Mouse (Mus musculus): ENCODE results near the gene Kcnn3. TPM values are rescaled to one million over a fixed set of nuclear protein-coding genes. Genes with fewer than 3 reads are reported as not detected.

Kcnn3 gene
- polyA plus RNA-seq, 1 experiment from 2014 or later, result 4.5 TPM

Other genes starting within 250 kb of the Kcnn3 start
- 74.4 and 75.3 TPM in 2 replicates for gene Slc50a1, start 249.6 kb upstream of the Kcnn3 start, polyA plus RNA-seq (2015; fragmentation: Nextera tagmentation; extraction: Ambion mirVana)
- gene Efna1, start 239.0 kb upstream of the Kcnn3 start, polyA plus RNA-seq (2015; fragmentation: Nextera tagmentation; extraction: Ambion mirVana), result 41.4 and 46.1 TPM in 2 replicates
- 9.5 and 9.6 TPM in 2 replicates for gene Efna3, start 197.2 kb upstream of the Kcnn3 start, polyA plus RNA-seq (2015; fragmentation: Nextera tagmentation; extraction: Ambion mirVana)
- 17.9 and 19.4 TPM in 2 replicates for gene Efna4, start 182.1 kb upstream of the Kcnn3 start, polyA plus RNA-seq (2015; fragmentation: Nextera tagmentation; extraction: Ambion mirVana)
- 44.7 and 53.2 TPM in 2 replicates for gene Adam15, start 170.2 kb upstream of the Kcnn3 start, polyA plus RNA-seq (2015; fragmentation: Nextera tagmentation; extraction: Ambion mirVana)
- 0.30 and 0.67 TPM in 2 replicates for gene Dcst2, start 158.2 kb upstream of the Kcnn3 start, polyA plus RNA-seq (2015; fragmentation: Nextera tagmentation; extraction: Ambion mirVana)
- gene Dcst1, start 154.9 kb upstream of the Kcnn3 start, polyA plus RNA-seq (2015; fragmentation: Nextera tagmentation; extraction: Ambion mirVana), result 0.30 and 0.52 TPM in 2 replicates
- gene Zbtb7b, start 125.4 kb upstream of the Kcnn3 start, polyA plus RNA-seq (2015; fragmentation: Nextera tagmentation; extraction: Ambion mirVana), result 7.8 and 7.9 TPM in 2 replicates
- gene Lenep, start 117.4 kb upstream of the Kcnn3 start, polyA plus RNA-seq (2015; fragmentation: Nextera tagmentation; extraction: Ambion mirVana), result not detected in 2 replicates
- 23.6 and 29.4 TPM in 2 replicates for gene Flad1, start 108.3 kb upstream of the Kcnn3 start, polyA plus RNA-seq (2015; fragmentation: Nextera tagmentation; extraction: Ambion mirVana)
- 409 and 450 TPM in 2 replicates for gene Cks1b, start 101.8 kb upstream of the Kcnn3 start, polyA plus RNA-seq (2015; fragmentation: Nextera tagmentation; extraction: Ambion mirVana)
- gene Shc1, start 101.7 kb upstream of the Kcnn3 start, polyA plus RNA-seq (2015; fragmentation: Nextera tagmentation; extraction: Ambion mirVana), result 84.6 and 103 TPM in 2 replicates
- gene Pygo2, start 90.0 kb upstream of the Kcnn3 start, polyA plus RNA-seq (2015; fragmentation: Nextera tagmentation; extraction: Ambion mirVana), result 35.1 and 37.1 TPM in 2 replicates
- 39.9 and 40.1 TPM in 2 replicates for gene Pbxip1, start 83.5 kb upstream of the Kcnn3 start, polyA plus RNA-seq (2015; fragmentation: Nextera tagmentation; extraction: Ambion mirVana)
- 55.3 and 60.1 TPM in 2 replicates for gene Pmvk, start 65.6 kb upstream of the Kcnn3 start, polyA plus RNA-seq (2015; fragmentation: Nextera tagmentation; extraction: Ambion mirVana)
- 10.3 and 13.3 TPM in 2 replicates for gene Adar, start 194.9 kb downstream of the Kcnn3 start, polyA plus RNA-seq (2015; fragmentation: Nextera tagmentation; extraction: Ambion mirVana)
- gene Chrnb2, start 244.5 kb downstream of the Kcnn3 start, polyA plus RNA-seq (2015; fragmentation: Nextera tagmentation; extraction: Ambion mirVana), result 1.4 and 1.6 TPM in 2 replicates